Mouse (Mus musculus) cortical plate, adult 2 months (tissue): ENCODE measurements around the gene Fam107b. TPM values are rescaled to one million over a fixed set of nuclear protein-coding genes. Genes with fewer than 3 reads are reported as not detected.

Source experiments
- H3K27ac ChIP-seq: fragments of 200-500 bp; 2 replicates; pipeline ENCODE4 v1.5.1; 2012; ENCODE audit warnings: low read length, control low read depth, inconsistent platforms; ENCODE audit not compliant: insufficient read depth
- H3K4me1 ChIP-seq: fragments of 200-500 bp; 2 replicates; pipeline ENCODE4 v1.6.1; 2011; ENCODE audit warnings: low read length; ENCODE audit not compliant: control insufficient read depth, insufficient read depth
- H3K4me3 ChIP-seq: fragments of 200-500 bp; 2 replicates; pipeline ENCODE4 v1.5.1; 2011; ENCODE audit warnings: mild to moderate bottlenecking, low read length, control low read depth; ENCODE audit not compliant: insufficient read depth
- CTCF ChIP-seq: fragments of 200-500 bp; IDR thresholded peaks from 2 replicates; pipeline ENCODE4 v1.5.1; 2011; ENCODE audit warnings: mild to moderate bottlenecking, control low read depth, low read length; ENCODE audit not compliant: insufficient read depth; ENCODE audit errors: extremely low read depth
- POLR2A ChIP-seq: fragments of 200-500 bp; IDR thresholded peaks from 2 replicates; pipeline ENCODE4 v1.6.1; 2011; ENCODE audit warnings: mild to moderate bottlenecking, low read length, control low read depth; ENCODE audit not compliant: insufficient read depth; ENCODE audit errors: extremely low read depth
- polyA plus RNA-seq: library from polyadenylated mRNA; depleted of rRNA; stranded (reverse); fragments of >200 nt; gene quantifications from 2 replicates; pipeline ENCODE4 v1.2.3, GENCODE M21; 2012

The Fam107b gene
- polyA plus RNA-seq, 1 experiment, result 9.5 TPM

- no peak overlapping the region for H3K27ac ChIP-seq
- TF ChIP-seq POLR2A (no peak), CTCF (no peak)
- H3K4me1 ChIP-seq, result no peaks in the 10 kb centered on the region
- H3K4me3 ChIP-seq, result no peak overlapping the region
Measured at GRCm38 (mm10) chr2:3707236-3707635, 136.9 kb downstream of the Fam107b start.

GRCm38 (mm10) chr2:3708621-3709020 is 138.3 kb downstream of the Fam107b start:
- Histone ChIP-seq H3K4me1 (no peaks in the 10 kb centered on the region), H3K4me3 (no peak overlapping the region), H3K27ac (no peak overlapping the region)
- TF ChIP-seq POLR2A (no peak), CTCF (no peak)

- no peak for TF ChIP-seq POLR2A
- TF ChIP-seq CTCF, result no peak
Measured at GRCm38 (mm10) chr2:3709882-3710281, 139.6 kb downstream of the Fam107b start.

GRCm38 (mm10) chr2:3710521-3710920 is 140.2 kb downstream of the Fam107b start:
- no peak overlapping the region for H3K27ac ChIP-seq
- TF ChIP-seq POLR2A, result no peak
- no peak for TF ChIP-seq CTCF
- no peak overlapping the region for H3K4me3 ChIP-seq
- H3K4me1 ChIP-seq, result no peaks in the 10 kb centered on the region; the same call in 1 of the 2 replicates

More at GRCm38 (mm10) chr2:3709882-3710281, 139.6 kb downstream of the Fam107b start:
- no peaks in the 10 kb centered on the region for H3K4me1 ChIP-seq
- no peak overlapping the region for H3K4me3 ChIP-seq
- H3K27ac ChIP-seq, result no peak overlapping the region

GRCm38 (mm10) chr2:3712369-3713042 is 142.2 kb downstream of the Fam107b start:
- H3K4me3 ChIP-seq, result no peak overlapping the region
- H3K27ac ChIP-seq, result no peak overlapping the region
- no peaks in the 10 kb centered on the region; the same call in 1 of the 2 replicates for H3K4me1 ChIP-seq
- no peak for TF ChIP-seq CTCF
- TF ChIP-seq POLR2A, result no peak

- H3K4me3 ChIP-seq, result peak overlapping the region; percentile 92
- no peak for TF ChIP-seq CTCF
- TF ChIP-seq POLR2A, result peak; percentile 32; the same call in 1 of the 2 replicates
- H3K27ac ChIP-seq, result peak overlapping the region; percentile 61; the same call in 1 of the 2 replicates
- no peaks in the 10 kb centered on the region; the same call in 1 of the 2 replicates for H3K4me1 ChIP-seq
Measured at GRCm38 (mm10) chr2:3713212-3713681, 143.0 kb downstream of the Fam107b start.

GRCm38 (mm10) chr2:3713682-3714361 is 143.5 kb downstream of the Fam107b start:
- Histone ChIP-seq H3K27ac (peak overlapping the region; percentile 61; the same call in 1 of the 2 replicates), H3K4me3 (peak overlapping the region; percentile 92), H3K4me1 (no peaks in the 10 kb centered on the region; the same call in 1 of the 2 replicates)
- TF ChIP-seq POLR2A, result no peak
- no peak for TF ChIP-seq CTCF

GRCm38 (mm10) chr2:3714511-3714910 is 144.2 kb downstream of the Fam107b start:
- Histone ChIP-seq H3K27ac (no peak overlapping the region), H3K4me1 (no peaks in the 10 kb centered on the region; the same call in 1 of the 2 replicates), H3K4me3 (0 out of 2 replicates have a peak overlapping the region, but pooled peaks have one; percentile 92)
- TF ChIP-seq POLR2A (no peak), CTCF (no peak)

- no peak overlapping the region for H3K4me3 ChIP-seq
- H3K4me1 ChIP-seq, result no peaks in the 10 kb centered on the region; the same call in 1 of the 2 replicates
- TF ChIP-seq CTCF, result no peak
- TF ChIP-seq POLR2A, result no peak
- no peak overlapping the region for H3K27ac ChIP-seq
Measured at GRCm38 (mm10) chr2:3715424-3715823, 145.1 kb downstream of the Fam107b start.
